Mouse (Mus musculus) heart, postnatal 0 days (tissue): Measurements from ENCODE around the gene Mip. TPM values are rescaled to one million over a fixed set of nuclear protein-coding genes. Genes with fewer than 3 reads are reported as not detected.

ENCODE experiments used
- ATAC-seq: fragments of 200-750 bp; cut with Nextera tagmentation; 2 replicates; pipeline ENCODE4 v1.8.0; 2017; ENCODE audit warnings: low read depth, moderate number of reproducible peaks, moderate library complexity; ENCODE audit not compliant: insufficient read depth
- DNase-seq: peaks from one replicate; pipeline ENCODE4 v3.0.0-alpha.2; 2016; ENCODE audit warnings: low spot score
- H3K27ac ChIP-seq: fragments of 300-500 bp; sonication (generic); 2 replicates; pipeline ENCODE4 v1.5.1; 2014; ENCODE audit warnings: low read depth, mild to moderate bottlenecking
- H3K27me3 ChIP-seq: fragments of 300-500 bp; sonication (generic); 2 replicates; pipeline ENCODE4 v1.6.1; 2014; ENCODE audit warnings: low read length, mixed read lengths; ENCODE audit not compliant: control insufficient read depth, insufficient read depth
- H3K36me3 ChIP-seq: fragments of 300-500 bp; sonication (generic); replicated peaks from 2 replicates; pipeline ENCODE4 v1.6.1; 2014; ENCODE audit warnings: low read length, mixed read lengths; ENCODE audit not compliant: control insufficient read depth, insufficient read depth
- H3K4me1 ChIP-seq: fragments of 300-500 bp; sonication (generic); 2 replicates; pipeline ENCODE4 v1.6.1; 2014; ENCODE audit warnings: antibody characterized with exemption; ENCODE audit not compliant: control insufficient read depth, insufficient read depth
- H3K4me2 ChIP-seq: fragments of 300-500 bp; sonication (generic); 2 replicates; pipeline ENCODE4 v1.6.1; 2014; ENCODE audit warnings: low read depth, mild to moderate bottlenecking, low read length, moderate library complexity
- H3K4me3 ChIP-seq: fragments of 300-500 bp; sonication (generic); 2 replicates; pipeline ENCODE4 v1.5.1; 2014; ENCODE audit warnings: low read depth, low read length
- H3K9ac ChIP-seq: fragments of 300-500 bp; sonication (generic); replicated peaks from 2 replicates; pipeline ENCODE4 v1.6.1; 2014; ENCODE audit warnings: low read depth, low read length, mixed read lengths
- H3K9me3 ChIP-seq: fragments of 300-500 bp; sonication (generic); replicated peaks from 2 replicates; pipeline ENCODE4 v1.6.1; 2016; ENCODE audit warnings: low read length; ENCODE audit not compliant: control insufficient read depth
- CTCF ChIP-seq: IDR thresholded peaks from 2 replicates; pipeline ENCODE4 v1.5.1; 2016; ENCODE audit warnings: antibody characterized with exemption, control low read depth, low read depth
- EP300 ChIP-seq: IDR thresholded peaks from 2 replicates; pipeline ENCODE4 v1.6.1; 2016; ENCODE audit warnings: antibody characterized with exemption, low read depth
- WGBS: fragments of 180-500 bp; shearing (Covaris S2); extraction: QIAGEN DNeasy Blood & Tissue Kit; methylation state at CpG from one replicate; pipeline ENCODE4 v1.1.7; 2014; 5-methylcytosine and 5-hydroxymethylcytosine counted together
- polyA plus RNA-seq: library from polyadenylated mRNA; unstranded; fragments of >200 nt; fragmentation: Nextera tagmentation; extraction: Ambion mirVana; gene quantifications from 2 replicates; pipeline ENCODE4 v1.2.1, GENCODE M21; 2015
- total RNA-seq: library from RNA; depleted of rRNA; stranded (reverse); fragments of >200 nt; gene quantifications from 2 replicates; pipeline ENCODE4 v1.2.3, GENCODE M21; 2014; ENCODE audit warnings: low replicate concordance

Mip gene
- total and polyA plus RNA-seq, 2 experiments from 2014 or later: not detected

DNA sequence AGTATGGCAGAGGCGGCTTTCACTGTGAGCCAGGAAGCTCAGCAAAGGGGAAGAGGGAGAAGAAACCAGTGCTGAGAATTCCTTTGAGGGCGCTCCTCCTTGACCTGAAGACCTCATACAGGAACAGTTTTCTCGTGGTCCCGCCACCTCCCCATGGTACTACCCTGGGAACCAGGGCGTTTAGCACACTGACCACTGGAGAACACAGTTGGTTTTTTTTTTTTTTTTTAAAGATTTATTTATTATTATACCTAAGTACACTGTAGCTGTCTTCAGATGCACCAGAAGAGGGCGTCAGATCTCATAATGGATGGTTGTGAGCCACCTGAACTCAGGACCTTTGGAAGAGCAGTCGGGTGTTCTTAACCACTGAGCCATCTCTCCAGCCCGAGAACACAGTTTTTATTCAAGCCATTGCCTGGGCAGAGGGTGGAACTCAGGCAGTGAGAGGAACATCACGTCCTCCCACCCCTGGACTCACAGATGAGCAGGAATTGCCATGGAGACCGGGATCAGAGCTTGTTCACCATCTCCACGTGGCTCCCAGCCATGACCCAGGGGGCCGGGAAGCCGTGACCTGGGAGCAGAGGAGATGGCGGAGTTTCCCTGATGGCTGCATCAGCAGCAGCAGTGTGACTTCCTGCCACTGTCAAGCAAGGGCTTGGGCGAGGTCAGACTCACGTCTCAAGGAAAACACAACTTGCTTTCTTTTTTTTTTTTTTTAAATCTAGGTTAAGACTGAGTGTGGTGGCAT is 3.9 kb upstream of the Mip start:
- H3K4me1 ChIP-seq: no peaks in the 10 kb centered on the region
- TF ChIP-seq EP300 (no peak), CTCF (no peak)
- ATAC-seq: no peak
- H3K27ac ChIP-seq: no peak overlapping the region
- H3K4me3 ChIP-seq: no peak overlapping the region
- H3K9me3 ChIP-seq: no peaks in the 10 kb centered on the region
- H3K36me3 ChIP-seq: no peaks in the 10 kb centered on the region
- H3K27me3 ChIP-seq: no peaks in the 10 kb centered on the region
- DNase-seq: no peak
- H3K4me2 ChIP-seq: no peak overlapping the region
- WGBS: 50% methylated on average over 16 of the region's 16 CpGs
- no peak overlapping the region for H3K9ac ChIP-seq

GRCm38 (mm10) chr10:128225064-128225463 is 574 bp upstream of the Mip start:
- H3K9me3 ChIP-seq: no peaks in the 10 kb centered on the region
- ATAC-seq (no peak), DNase-seq (no peak)
- 47% methylated on average over 5 of the region's 5 CpGs for WGBS
- H3K27me3 ChIP-seq: no peaks in the 10 kb centered on the region
- no peak for TF ChIP-seq EP300
- TF ChIP-seq CTCF: no peak
- H3K27ac ChIP-seq: no peak overlapping the region
- no peak overlapping the region for H3K4me3 ChIP-seq
- H3K36me3 ChIP-seq: no peaks in the 10 kb centered on the region
- no peak overlapping the region for H3K9ac ChIP-seq
- H3K4me2 ChIP-seq: no peak overlapping the region
- H3K4me1 ChIP-seq: no peaks in the 10 kb centered on the region

DNA sequence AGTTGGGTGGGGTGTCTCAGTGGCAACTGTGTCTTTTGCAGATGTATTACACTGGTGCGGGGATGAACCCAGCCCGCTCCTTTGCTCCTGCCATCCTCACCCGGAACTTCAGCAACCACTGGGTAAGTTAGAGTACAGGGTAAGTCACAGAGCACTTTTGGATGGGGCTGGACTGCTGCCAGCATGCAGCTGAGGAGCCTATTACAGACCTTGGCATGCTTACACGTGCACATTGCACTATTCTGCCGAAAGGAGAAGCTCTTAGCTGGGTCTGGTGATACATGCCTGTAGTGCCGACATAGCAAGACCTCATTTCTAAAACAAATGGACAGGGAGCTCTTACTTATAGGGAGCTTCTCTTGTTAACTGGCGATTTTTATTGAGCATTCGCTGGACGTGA is 2.0 kb downstream of the Mip start:
- no peak for TF ChIP-seq CTCF
- TF ChIP-seq EP300: no peak
- H3K4me1 ChIP-seq: peaks cover 5% of the 10 kb centered on the region; the same call in 1 of the 2 replicates
- H3K4me3 ChIP-seq: no peak overlapping the region
- 61% methylated on average over 9 of the region's 9 CpGs for WGBS
- ATAC-seq (no peak), DNase-seq (no peak)
- no peak overlapping the region for H3K27ac ChIP-seq
- no peaks in the 10 kb centered on the region for H3K9me3 ChIP-seq
- no peaks in the 10 kb centered on the region for H3K36me3 ChIP-seq
- no peaks in the 10 kb centered on the region for H3K27me3 ChIP-seq
- H3K9ac ChIP-seq: no peak overlapping the region
- no peak overlapping the region for H3K4me2 ChIP-seq

GRCm38 (mm10) chr10:128228009-128228408 is 2.4 kb downstream of the Mip start:
- H3K27me3 ChIP-seq: no peaks in the 10 kb centered on the region

DNA sequence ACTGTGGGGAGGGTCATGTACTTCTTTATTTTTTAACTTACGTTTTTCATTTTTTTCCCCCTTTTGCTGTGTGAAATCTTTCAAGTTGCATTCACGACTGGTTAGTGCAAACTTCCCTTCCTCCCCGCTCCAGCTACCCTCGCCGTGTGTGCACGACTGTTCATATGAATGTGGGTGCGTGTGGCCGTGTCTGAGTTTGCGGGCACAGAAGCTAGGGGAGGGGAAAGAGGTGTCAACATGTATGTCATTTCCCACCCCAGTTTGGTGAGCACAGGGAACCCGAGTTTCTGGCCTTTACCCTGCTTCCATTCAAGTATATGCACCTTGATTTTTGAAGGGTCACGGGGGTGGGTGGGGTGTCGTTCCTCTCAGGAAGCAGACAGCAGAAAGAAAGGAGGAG is 4.9 kb downstream of the Mip start:
- no peaks in the 10 kb centered on the region for H3K36me3 ChIP-seq

More at GRCm38 (mm10) chr10:128228009-128228408, 2.4 kb downstream of the Mip start:
- Histone ChIP-seq H3K27ac (no peak overlapping the region), H3K4me2 (no peak overlapping the region), H3K4me3 (no peak overlapping the region), H3K36me3 (no peaks in the 10 kb centered on the region), H3K9me3 (no peaks in the 10 kb centered on the region), H3K4me1 (peaks cover 5% of the 10 kb centered on the region; the same call in 1 of the 2 replicates), H3K9ac (no peak overlapping the region)
- DNase-seq (no peak), ATAC-seq (no peak)
- WGBS: 89% methylated on average over 8 of the region's 8 CpGs
- no peak for TF ChIP-seq CTCF
- no peak for TF ChIP-seq EP300

More for the DNA sequence above, 4.9 kb downstream of the Mip start:
- no peak overlapping the region for H3K27ac ChIP-seq
- WGBS: 83% methylated on average over 12 of the region's 12 CpGs
- H3K4me3 ChIP-seq: no peak overlapping the region
- H3K9me3 ChIP-seq: no peaks in the 10 kb centered on the region
- no peak for DNase-seq
- TF ChIP-seq CTCF (no peak), EP300 (no peak)
- peaks cover 5% of the 10 kb centered on the region; the same call in 1 of the 2 replicates for H3K4me1 ChIP-seq
- no peaks in the 10 kb centered on the region for H3K27me3 ChIP-seq
- no peak for ATAC-seq
- no peak overlapping the region for H3K9ac ChIP-seq
- no peak overlapping the region for H3K4me2 ChIP-seq
